Mouse (Mus musculus): Measurements from ENCODE around the gene Plac8.

- TF ChIP-seq CTCF (IDR thresholded peaks at IDR 0.05; ENCODE audit: insufficient read depth, low read depth, low read length) (no peak), POLR2A (IDR thresholded peaks at IDR 0.05; ENCODE audit: insufficient read depth, low read depth, low read length) (no peak)
Observed at GRCm38 (mm10) chr5:100546294-100547080, 25.6 kb downstream of the Plac8 start.
